Mouse (Mus musculus) CH12.LX (cell line): Measurements from ENCODE around the gene Rpl31.

Source experiments
- CTCF ChIP-seq, 2 experiments: IDR thresholded peaks in 1 of 2; conservative IDR thresholded peaks in 1 of 2; 2 replicates each; pipeline ENCODE4 v1.5.1; 2011 to 2012; ENCODE audit warnings: low read depth in 2 of 2, low read length in 2 of 2, improper control_type of control experiment in 1 of 2, inconsistent platforms in 1 of 2, mild to moderate bottlenecking in 1 of 2, moderate library complexity in 1 of 2
- MAX ChIP-seq: IDR thresholded peaks from 2 replicates; pipeline ENCODE4 v1.6.1; 2011; ENCODE audit warnings: low read length, improper control_type of control experiment
- PAX5 ChIP-seq: IDR thresholded peaks from 2 replicates; pipeline ENCODE4 v1.6.1; 2012; ENCODE audit warnings: low read length, inconsistent platforms, mixed read lengths
- POLR2A ChIP-seq: IDR thresholded peaks from 2 replicates; pipeline ENCODE4 v1.6.1; 2011; ENCODE audit warnings: low read depth, mild to moderate bottlenecking, improper control_type of control experiment, low read length
- POLR2AphosphoS2 ChIP-seq: IDR thresholded peaks from 2 replicates; pipeline ENCODE4 v1.6.1; 2011; ENCODE audit warnings: low read depth, low read length, improper control_type of control experiment
- ZC3H11A ChIP-seq: IDR thresholded peaks from 2 replicates; pipeline ENCODE4 v1.6.1; 2012; ENCODE audit warnings: low read depth, mild to moderate bottlenecking, inconsistent platforms, low read length, improper control_type of control experiment

DNA sequence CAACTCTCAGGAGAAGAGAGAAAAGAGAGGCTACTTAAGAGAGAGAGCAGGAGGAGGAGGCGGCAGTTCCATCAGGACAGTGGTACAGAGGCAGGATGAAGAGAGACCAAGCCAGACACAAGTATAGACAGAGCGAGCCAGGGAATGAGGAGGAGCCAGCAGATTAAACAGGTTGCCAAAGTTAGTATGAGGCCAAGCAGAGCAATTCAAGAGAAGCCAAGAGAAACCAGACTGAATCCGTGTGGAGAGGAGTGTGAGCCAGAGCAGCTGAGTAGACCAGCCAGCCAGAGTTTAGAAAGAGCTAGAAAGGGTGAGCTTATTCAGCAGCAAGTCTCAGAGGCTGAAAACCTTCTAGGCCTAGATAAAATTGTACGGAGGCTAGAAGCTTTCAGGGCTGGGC, 19.9 kb downstream of the Rpl31 start:
- no peak for TF ChIP-seq MAX
- no peak for TF ChIP-seq POLR2AphosphoS2
- TF ChIP-seq POLR2A = no peak
- TF ChIP-seq ZC3H11A = no peak
- no peak for TF ChIP-seq CTCF (conservative IDR thresholded peaks at IDR 0.05 in 1 of 2, IDR thresholded peaks at IDR 0.05 in 1 of 2; ENCODE audit: low read depth in 2 of 2, low read length in 2 of 2)
- no peak for TF ChIP-seq PAX5
